Mouse (Mus musculus) hindbrain, postnatal 0 days (tissue): ENCODE measurements around the gene Cnga4. TPM values are rescaled to one million over a fixed set of nuclear protein-coding genes. Genes with fewer than 3 reads are reported as not detected.

Source experiments
- ATAC-seq: fragments of 200-750 bp; cut with Nextera tagmentation; 2 replicates; pipeline ENCODE4 v1.8.0; 2017; ENCODE audit warnings: mild to moderate bottlenecking, moderate TSS enrichment, moderate library complexity
- DNase-seq: peaks from one replicate; pipeline ENCODE4 v3.0.0-alpha.2; 2015; ENCODE audit warnings: low spot score
- H3K27ac ChIP-seq: fragments of 300-500 bp; sonication (generic); 2 replicates; pipeline ENCODE4 v1.5.1; 2014; ENCODE audit warnings: mild to moderate bottlenecking
- H3K27me3 ChIP-seq: fragments of 300-500 bp; sonication (generic); 2 replicates; pipeline ENCODE4 v1.6.1; 2014; ENCODE audit warnings: low read length, mixed read lengths; ENCODE audit not compliant: insufficient read depth
- H3K36me3 ChIP-seq: fragments of 300-500 bp; sonication (generic); 2 replicates; pipeline ENCODE4 v1.6.1; 2014; ENCODE audit warnings: low read length, mixed read lengths; ENCODE audit not compliant: insufficient read depth
- H3K4me1 ChIP-seq: fragments of 300-500 bp; sonication (generic); 2 replicates; pipeline ENCODE4 v1.6.1; 2014; ENCODE audit warnings: antibody characterized with exemption, low read length, mixed read lengths; ENCODE audit not compliant: insufficient read depth
- H3K4me2 ChIP-seq: fragments of 300-500 bp; sonication (generic); 2 replicates; pipeline ENCODE4 v1.6.1; 2014; ENCODE audit warnings: low read depth, mild to moderate bottlenecking, low read length, moderate library complexity, mixed read lengths
- H3K4me3 ChIP-seq: fragments of 300-500 bp; sonication (generic); 2 replicates; pipeline ENCODE4 v1.5.1; 2014; ENCODE audit warnings: low read length
- H3K9ac ChIP-seq: fragments of 300-500 bp; sonication (generic); replicated peaks from 2 replicates; pipeline ENCODE4 v1.6.1; 2014; ENCODE audit warnings: mild to moderate bottlenecking, low read length, moderate library complexity, mixed read lengths
- H3K9me3 ChIP-seq: fragments of 300-500 bp; sonication (generic); 2 replicates; pipeline ENCODE4 v1.6.1; 2016; ENCODE audit warnings: low read length, mixed read lengths
- CTCF ChIP-seq: IDR thresholded peaks from 2 replicates; pipeline ENCODE4 v1.5.1; 2016; ENCODE audit warnings: antibody characterized with exemption, control low read depth, low read depth
- WGBS: fragments of 180-500 bp; shearing (Covaris S2); extraction: QIAGEN DNeasy Blood & Tissue Kit; methylation state at CpG from one replicate; pipeline ENCODE4 v1.1.7; 2014; 5-methylcytosine and 5-hydroxymethylcytosine counted together
- polyA plus RNA-seq: library from polyadenylated mRNA; unstranded; fragments of >200 nt; fragmentation: Nextera tagmentation; extraction: Ambion mirVana; gene quantifications from 2 replicates; pipeline ENCODE4 v1.2.1, GENCODE M21; 2015
- total RNA-seq: library from RNA; depleted of rRNA; stranded (reverse); fragments of >200 nt; gene quantifications from 2 replicates; pipeline ENCODE4 v1.2.3, GENCODE M21; 2014

Gene Cnga4
- total and polyA plus RNA-seq, 2 experiments from 2014 or later: 0.08 to 0.21 TPM

GRCm38 (mm10) chr7:105372912-105373311 is 31.5 kb upstream of the Cnga4 start:
- Histone ChIP-seq H3K4me3 (no peak overlapping the region), H3K36me3 (peaks cover 22% of the 10 kb centered on the region), H3K4me1 (no peaks in the 10 kb centered on the region), H3K4me2 (no peak overlapping the region), H3K27me3 (no peaks in the 10 kb centered on the region), H3K9ac (no peak overlapping the region), H3K9me3 (no peaks in the 10 kb centered on the region), H3K27ac (no peak overlapping the region)
- TF ChIP-seq CTCF: no peak
- ATAC-seq (no peak), DNase-seq (no peak)
- 83% methylated on average over 1 of the region's 1 CpGs for WGBS

- Histone ChIP-seq H3K27ac (no peak overlapping the region), H3K4me3 (no peak overlapping the region), H3K4me2 (no peak overlapping the region), H3K9ac (no peak overlapping the region), H3K27me3 (no peaks in the 10 kb centered on the region), H3K4me1 (no peaks in the 10 kb centered on the region), H3K9me3 (no peaks in the 10 kb centered on the region), H3K36me3 (peaks cover 28% of the 10 kb centered on the region)
- ATAC-seq: no peak
- no peak for DNase-seq
- TF ChIP-seq CTCF: no peak
- 81% methylated on average over 4 of the region's 4 CpGs for WGBS
Observed at GRCm38 (mm10) chr7:105373509-105373908, 30.9 kb upstream of the Cnga4 start.

DNA sequence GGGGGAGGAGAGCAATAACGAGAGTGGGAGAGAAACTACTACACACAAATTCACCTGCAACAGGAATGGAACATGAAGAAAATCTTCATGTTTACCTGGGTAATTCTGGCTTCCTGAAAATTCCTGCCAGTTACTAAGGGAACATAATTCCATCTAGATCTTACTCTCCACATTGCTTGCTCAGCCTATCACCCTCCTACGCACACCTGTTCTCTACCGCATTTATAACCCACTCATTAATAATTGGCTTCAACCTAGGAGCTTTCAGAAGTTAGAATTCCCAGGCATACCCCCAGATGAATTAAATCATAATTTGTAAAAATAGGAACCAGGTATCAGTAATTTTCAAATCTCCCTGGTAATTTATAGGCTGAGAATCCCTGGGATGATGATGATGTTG is 30.4 kb upstream of the Cnga4 start:
- H3K27ac ChIP-seq: no peak overlapping the region
- H3K9me3 ChIP-seq: no peaks in the 10 kb centered on the region
- H3K36me3 ChIP-seq: peaks cover 32% of the 10 kb centered on the region
- no peaks in the 10 kb centered on the region for H3K27me3 ChIP-seq
- 96% methylated on average over 3 of the region's 3 CpGs for WGBS
- TF ChIP-seq CTCF: no peak
- ATAC-seq (no peak), DNase-seq (no peak)
- H3K4me2 ChIP-seq: no peak overlapping the region
- H3K4me3 ChIP-seq: no peak overlapping the region
- H3K9ac ChIP-seq: no peak overlapping the region
- no peaks in the 10 kb centered on the region for H3K4me1 ChIP-seq

GRCm38 (mm10) chr7:105374866-105375265 is 29.5 kb upstream of the Cnga4 start, which contains the start of gene Gm5901:
Gene Gm5901 (plus strand): TSS chr7:105375038.
- no peak for DNase-seq
- no peak for ATAC-seq
- TF ChIP-seq CTCF: no peak
- no peak within 1 kb of the TSS for H3K27ac ChIP-seq
- H3K4me2 ChIP-seq: no peak within 1 kb of the TSS
- H3K36me3 ChIP-seq: peaks cover 41% of the 10 kb centered on the region
- no peak within 1 kb of the TSS for H3K9ac ChIP-seq
- H3K9me3 ChIP-seq: no peaks in the 10 kb centered on the region
- H3K4me1 ChIP-seq: no peaks in the 10 kb centered on the region
- H3K27me3 ChIP-seq: no peaks in the 10 kb centered on the region
- no peak within 1 kb of the TSS for H3K4me3 ChIP-seq
- 100% methylated on average over 1 of the region's 1 CpGs for WGBS

DNA sequence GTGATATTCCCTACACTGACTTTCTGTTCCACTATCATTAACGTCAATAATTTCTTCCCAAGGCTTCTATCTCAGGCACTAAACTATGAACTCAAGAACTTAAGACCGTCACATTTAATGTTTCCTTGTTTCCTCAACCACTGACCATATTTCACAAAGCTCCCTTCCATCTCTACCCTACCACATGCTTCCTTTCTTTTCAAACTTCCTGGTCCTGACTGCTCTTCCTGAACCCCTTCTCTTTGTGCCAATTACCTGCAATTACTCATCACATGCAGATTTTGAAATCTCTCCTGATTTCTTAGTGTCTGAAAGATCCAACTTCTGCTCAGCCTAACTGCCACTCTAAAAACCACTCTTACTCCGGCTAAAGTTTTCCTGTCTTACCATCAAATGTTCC is 24.0 kb upstream of the Cnga4 start:
- no peak overlapping the region for H3K4me3 ChIP-seq
- WGBS: 97% methylated on average over 3 of the region's 3 CpGs
- no peaks in the 10 kb centered on the region for H3K27me3 ChIP-seq
- H3K9me3 ChIP-seq: no peaks in the 10 kb centered on the region
- ATAC-seq: no peak
- TF ChIP-seq CTCF: no peak
- no peak for DNase-seq
- no peak overlapping the region for H3K27ac ChIP-seq
- H3K36me3 ChIP-seq: peaks cover 76% of the 10 kb centered on the region
- no peaks in the 10 kb centered on the region for H3K4me1 ChIP-seq
- no peak overlapping the region for H3K4me2 ChIP-seq
- H3K9ac ChIP-seq: no peak overlapping the region

- Histone ChIP-seq H3K36me3 (peaks cover 59% of the 10 kb centered on the region), H3K27ac (no peak overlapping the region), H3K27me3 (no peaks in the 10 kb centered on the region), H3K9ac (no peak overlapping the region), H3K4me1 (no peaks in the 10 kb centered on the region), H3K4me2 (no peak overlapping the region), H3K4me3 (no peak overlapping the region), H3K9me3 (no peaks in the 10 kb centered on the region)
- ATAC-seq (no peak), DNase-seq (no peak)
- TF ChIP-seq CTCF: no peak
- WGBS: 96% methylated on average over 2 of the region's 2 CpGs
Observed at GRCm38 (mm10) chr7:105387696-105388095, 16.7 kb upstream of the Cnga4 start.

GRCm38 (mm10) chr7:105390236-105390635 is 14.1 kb upstream of the Cnga4 start:
- Histone ChIP-seq H3K27me3 (no peaks in the 10 kb centered on the region), H3K9me3 (no peaks in the 10 kb centered on the region), H3K4me3 (no peak overlapping the region), H3K4me2 (no peak overlapping the region), H3K36me3 (peaks cover 34% of the 10 kb centered on the region), H3K9ac (no peak overlapping the region), H3K27ac (no peak overlapping the region), H3K4me1 (no peaks in the 10 kb centered on the region)
- TF ChIP-seq CTCF: no peak
- WGBS: 99% methylated on average over 2 of the region's 2 CpGs
- DNase-seq (no peak), ATAC-seq (no peak)
